Mouse (Mus musculus): ENCODE data around the gene Xab2.

DNA sequence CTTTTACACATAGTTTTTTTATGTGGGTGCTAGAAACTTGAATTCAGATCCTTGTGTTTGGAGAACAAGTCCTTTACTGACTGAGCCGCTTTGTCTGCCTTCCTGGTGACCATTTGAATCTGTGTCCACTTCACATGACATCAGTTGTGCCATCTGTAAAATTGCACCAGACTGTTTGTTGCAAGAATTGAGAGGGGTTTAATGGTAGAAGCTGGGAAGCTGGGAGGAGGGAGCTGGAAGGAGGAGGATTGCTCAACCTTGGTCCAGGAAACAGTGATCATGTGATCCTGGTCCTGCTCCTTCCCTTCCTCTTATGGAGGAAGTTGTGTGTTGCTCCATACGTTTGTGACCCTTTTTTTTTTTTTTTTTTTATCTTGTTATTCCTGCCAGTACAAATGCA, 27.2 kb upstream of the Xab2 start:
- TF ChIP-seq CTCF (conservative IDR thresholded peaks at IDR 0.05 in 1 of 2, IDR thresholded peaks at IDR 0.05 in 1 of 2; ENCODE audit: low read depth in 2 of 2, low read length in 2 of 2) = no peak
- no peak for TF ChIP-seq MAX (IDR thresholded peaks at IDR 0.05; ENCODE audit: low read length)
- TF ChIP-seq IRF4 (IDR thresholded peaks at IDR 0.05; ENCODE audit: low read depth, low read length) = no peak
- TF ChIP-seq NELFE (IDR thresholded peaks at IDR 0.05; ENCODE audit: low read depth, low read length) = no peak
- TF ChIP-seq POLR2A (IDR thresholded peaks at IDR 0.05; ENCODE audit: low read depth, low read length) = no peak
- TF ChIP-seq RAD21 (IDR thresholded peaks at IDR 0.05; ENCODE audit: low read depth, low read length) = no peak
